Mouse (Mus musculus): Measurements from ENCODE around the gene Iltifb.
"Not testable (repeated sequence)": the region's sequence is repeated elsewhere in the genome, so short reads cannot be mapped to it uniquely, and the experiment has no call there.

GRCm38 (mm10) chr10:118332308-118332707 is 37.5 kb upstream of the Iltifb start, which contains the start of gene Gm9044:
- TF ChIP-seq CTCF (IDR thresholded peaks at IDR 0.05; ENCODE audit: control insufficient read depth, insufficient read depth, low read length); POLR2A (IDR thresholded peaks at IDR 0.05; ENCODE audit: borderline replicate concordance, control insufficient read depth, low read depth, low read length): not testable (repeated sequence)
